Mouse (Mus musculus) retina, postnatal 7 days (tissue): ENCODE data around the gene Csad.
A peak's percentile ranks its signal among the peaks of the same experiment; 100 is the strongest.

Experiments
- DNase-seq: peaks from one replicate; pipeline ENCODE4 v3.0.0-alpha.2; 2012; ENCODE audit warnings: low read depth, low spot score

Csad gene

GRCm38 (mm10) chr15:102204674-102205505, at the start of gene Csad:
Gene Csad, minus strand, starts transcription at chr15:102204724.
- no peak for DNase-seq

- DNase-seq = no peak
Observed at GRCm38 (mm10) chr15:102250521-102250920, 46.0 kb upstream of the Csad start.

GRCm38 (mm10) chr15:102249967-102250366, 45.4 kb upstream of the Csad start:
- no peak for DNase-seq

- no peak for DNase-seq
Observed at GRCm38 (mm10) chr15:102249251-102249691, 44.7 kb upstream of the Csad start.

GRCm38 (mm10) chr15:102248812-102249191, 44.3 kb upstream of the Csad start:
- DNase-seq = no peak

DNA sequence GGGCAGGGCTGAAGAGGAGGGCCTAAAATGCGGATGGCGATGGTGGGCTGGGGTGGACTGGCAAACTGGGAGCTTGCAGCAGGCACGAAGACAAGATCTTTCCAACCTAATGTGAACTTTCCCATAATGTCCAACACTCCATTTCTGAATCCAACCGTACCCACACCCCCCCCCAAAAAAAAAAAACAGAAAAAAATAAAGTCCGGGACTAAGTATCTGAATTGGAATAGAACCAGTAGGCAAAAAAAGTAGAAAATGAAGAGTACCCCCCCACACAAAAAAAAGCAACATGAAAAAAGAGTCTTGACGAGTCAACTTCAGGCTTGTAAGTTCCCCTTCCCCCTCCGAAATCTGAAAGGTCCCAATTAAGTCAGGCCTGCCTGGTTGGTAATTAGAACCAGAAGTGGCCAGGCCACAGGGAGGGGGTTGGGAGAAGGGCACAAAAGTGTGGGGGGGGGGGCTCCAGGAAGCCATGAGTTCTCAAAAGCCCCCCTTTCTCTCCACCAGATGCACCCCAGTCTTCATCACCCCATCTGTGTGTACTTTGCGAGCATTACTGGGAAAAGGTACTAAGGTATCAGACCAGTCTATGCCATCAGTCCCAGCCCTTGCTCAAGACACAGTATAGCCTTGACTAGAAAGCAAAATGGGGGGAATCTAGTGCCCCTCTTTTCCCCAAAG, 43.7 kb upstream of the Csad start:
- DNase-seq = no peak

DNA sequence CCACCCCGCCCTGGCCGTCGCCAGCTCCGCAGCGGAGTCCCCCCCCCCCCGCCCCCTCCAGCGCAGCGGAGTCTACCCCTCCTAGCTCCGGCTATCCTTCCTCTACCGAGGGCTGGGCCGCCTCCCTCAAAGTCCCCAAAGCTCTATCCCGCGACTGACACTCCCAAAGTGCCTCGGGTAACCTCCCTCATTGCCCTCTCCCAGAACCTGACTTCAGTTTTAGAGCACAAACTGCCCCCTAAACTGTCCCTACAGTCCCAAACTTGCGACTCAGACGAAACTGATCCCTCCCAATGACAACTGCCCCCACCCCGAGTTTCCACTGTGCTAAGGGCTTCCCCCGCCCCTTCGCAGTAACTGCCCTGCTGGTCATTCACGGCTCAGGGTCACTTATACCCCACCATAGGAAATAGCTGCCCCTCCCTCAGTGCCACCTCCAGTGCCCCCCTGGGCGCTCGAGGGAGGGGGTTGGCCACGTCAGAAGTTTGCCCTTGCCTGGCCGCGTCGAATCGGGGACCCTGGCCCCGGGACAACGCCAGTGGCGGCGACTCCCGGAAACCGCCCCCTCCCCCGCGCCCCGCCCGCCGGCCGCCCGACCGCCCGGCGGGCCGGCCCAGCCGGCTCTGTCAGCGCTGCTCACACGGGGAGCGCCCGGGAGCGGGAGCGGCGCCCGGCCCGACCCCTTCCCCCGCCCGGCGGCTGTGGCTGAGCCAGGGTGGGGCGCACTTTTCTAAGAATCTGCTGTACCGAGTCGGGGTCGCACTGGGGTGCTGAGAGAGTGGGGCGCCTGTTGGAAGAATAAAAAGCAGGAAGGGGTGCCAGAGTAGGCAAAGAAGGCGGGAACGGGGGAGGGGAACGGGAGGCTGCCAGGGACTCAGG, 43.0 kb upstream of the Csad start:
- no peak for DNase-seq

DNA sequence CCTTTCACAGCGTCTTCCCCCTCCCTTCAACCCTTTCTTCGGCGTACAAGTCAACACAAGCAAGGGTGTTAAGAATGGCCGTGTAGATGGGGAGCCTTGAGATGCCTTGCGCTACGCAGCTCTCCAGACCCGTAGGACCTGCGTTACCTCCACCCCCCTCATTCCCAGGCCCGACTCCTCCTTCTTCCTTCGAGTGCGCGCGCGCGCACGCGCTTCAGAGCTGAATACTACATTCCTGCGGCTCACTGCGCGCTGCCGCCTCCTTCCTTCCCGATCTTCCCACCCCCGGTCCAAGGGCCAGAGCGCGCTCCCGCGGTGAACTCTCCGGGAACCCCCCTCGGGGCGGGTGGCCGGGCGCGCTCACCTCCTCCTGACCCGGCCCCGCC, 42.3 kb upstream of the Csad start:
- peak; percentile 71 for DNase-seq

DNA sequence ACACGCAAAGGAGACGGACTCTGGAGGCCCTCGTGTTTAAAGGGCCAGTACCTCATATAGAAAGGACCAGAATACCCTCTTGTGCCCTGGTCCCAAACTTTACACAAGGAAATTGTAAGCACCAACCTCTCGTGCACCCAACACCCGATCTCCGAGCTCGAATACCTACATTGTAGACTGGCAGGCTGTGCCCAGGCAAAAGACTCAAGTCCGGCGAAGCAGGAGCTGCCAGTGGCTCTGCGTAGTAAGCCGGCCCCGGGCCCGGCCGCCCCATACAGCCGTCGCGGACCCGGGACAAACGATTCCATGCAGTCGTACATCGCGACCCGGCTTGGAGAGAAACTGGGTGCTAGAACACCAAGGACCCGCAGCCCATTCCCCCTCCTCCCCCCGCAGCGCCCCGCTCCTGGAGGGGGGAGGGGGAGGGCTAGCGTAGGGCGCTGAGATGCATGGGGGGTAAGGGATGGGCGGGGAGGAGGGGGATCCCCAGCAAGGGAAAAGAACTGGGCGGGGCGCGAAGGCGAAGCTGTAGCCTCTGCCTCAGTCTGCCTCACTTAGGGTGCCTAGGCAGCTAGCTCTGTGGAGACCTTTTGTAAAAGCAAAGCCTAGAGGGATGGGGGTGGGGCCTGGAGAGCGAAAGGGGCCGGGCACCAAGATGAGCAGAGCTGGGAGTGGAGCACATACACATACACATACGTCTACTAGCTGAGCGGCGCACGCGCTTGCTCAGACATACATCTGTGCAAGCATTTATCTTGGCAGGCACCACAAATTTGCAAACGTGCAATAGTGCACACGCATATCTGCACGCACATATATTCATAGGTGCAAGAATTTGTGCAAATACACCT, 41.6 kb upstream of the Csad start:
- no peak for DNase-seq

DNA sequence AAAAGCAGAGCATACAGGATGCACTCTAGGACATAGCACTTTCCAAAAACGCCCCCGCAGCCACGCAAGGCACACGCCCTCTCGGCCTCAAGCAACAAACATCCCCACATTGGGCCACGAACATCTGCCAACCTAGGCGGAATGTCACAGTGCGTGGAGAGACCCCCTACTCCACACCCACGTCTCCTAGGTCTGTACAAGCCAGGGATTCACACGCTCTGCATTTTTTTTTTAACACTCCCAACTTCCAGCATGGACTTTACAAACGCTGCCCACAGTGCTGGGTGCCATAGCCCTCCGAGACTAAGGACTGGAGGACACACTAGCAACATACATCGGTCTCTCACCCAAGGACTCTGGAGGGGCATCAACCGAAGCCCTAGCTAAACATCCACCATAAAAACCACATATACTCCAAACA, 40.9 kb upstream of the Csad start:
- DNase-seq = no peak

- no peak for DNase-seq
Observed at GRCm38 (mm10) chr15:102244306-102245191, 40.0 kb upstream of the Csad start.

DNA sequence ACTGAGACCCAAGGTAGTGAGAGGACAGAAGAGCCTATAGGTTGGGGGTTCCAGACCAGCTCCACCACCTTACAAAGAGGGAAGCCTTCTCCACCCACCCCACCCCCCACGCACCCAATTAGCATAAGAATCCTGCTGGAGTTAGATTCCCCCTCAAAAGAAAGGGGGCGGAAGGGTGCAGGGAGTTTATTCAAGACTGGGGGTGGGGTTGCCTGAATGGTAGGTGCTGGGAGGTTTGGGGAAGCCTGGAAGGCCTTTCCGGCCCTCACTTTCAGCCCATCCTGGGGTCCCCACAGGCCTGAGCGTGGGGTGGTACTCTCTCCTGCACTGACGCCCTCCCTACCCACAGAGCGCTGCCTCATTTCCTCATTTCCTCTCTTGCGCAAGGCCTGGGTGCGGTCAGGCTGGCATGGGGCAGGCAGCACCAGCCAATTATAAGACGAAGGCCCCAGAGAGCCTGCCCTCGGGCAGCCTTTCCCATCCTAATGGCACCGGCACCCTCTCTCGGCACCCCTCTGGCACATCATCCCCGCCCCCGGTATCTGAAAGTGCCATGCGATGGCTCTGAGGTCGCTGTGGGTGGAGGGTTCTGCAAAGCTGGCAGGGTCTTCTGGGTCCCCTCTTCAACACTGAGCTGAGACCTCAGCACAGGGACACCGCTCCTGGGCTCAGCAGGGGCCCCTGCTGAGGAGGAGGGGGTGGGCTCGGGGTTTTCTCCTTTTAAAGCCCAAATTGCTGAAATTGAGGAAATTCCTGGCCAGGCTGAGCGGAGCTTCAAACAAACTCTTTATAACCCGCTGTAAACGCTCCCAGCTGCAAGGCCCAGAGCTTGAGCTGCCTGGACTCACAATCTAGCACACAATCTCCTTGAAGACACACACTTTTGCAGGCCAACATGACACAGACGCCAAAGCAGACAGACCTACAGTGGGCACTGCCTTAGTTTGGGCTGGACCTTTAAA, 39.0 kb upstream of the Csad start:
- DNase-seq = no peak

- no peak for DNase-seq
Observed at GRCm38 (mm10) chr15:102242404-102243228, 38.1 kb upstream of the Csad start.

GRCm38 (mm10) chr15:102240607-102241006, 36.1 kb upstream of the Csad start:
- no peak for DNase-seq

DNA sequence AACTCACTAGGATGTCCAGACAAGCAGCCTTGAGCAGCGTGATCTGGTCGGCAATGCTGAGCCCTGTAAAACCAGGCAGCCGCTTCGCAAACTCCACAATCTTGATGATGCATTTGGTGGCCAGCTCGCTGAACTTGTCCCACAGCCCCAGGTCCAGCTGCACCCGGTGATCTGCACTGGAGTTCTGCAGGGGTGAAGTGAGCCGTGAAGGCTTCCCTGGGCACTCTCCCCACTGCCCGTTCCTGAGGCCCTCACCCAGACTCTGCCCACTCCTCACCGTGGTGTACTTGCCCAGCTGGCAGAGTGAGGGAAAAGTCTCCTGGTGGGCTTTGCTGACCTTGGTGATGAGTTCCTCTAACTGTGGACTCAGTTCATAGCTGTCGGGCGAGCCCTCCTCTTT, 35.3 kb upstream of the Csad start:
- DNase-seq = no peak

DNA sequence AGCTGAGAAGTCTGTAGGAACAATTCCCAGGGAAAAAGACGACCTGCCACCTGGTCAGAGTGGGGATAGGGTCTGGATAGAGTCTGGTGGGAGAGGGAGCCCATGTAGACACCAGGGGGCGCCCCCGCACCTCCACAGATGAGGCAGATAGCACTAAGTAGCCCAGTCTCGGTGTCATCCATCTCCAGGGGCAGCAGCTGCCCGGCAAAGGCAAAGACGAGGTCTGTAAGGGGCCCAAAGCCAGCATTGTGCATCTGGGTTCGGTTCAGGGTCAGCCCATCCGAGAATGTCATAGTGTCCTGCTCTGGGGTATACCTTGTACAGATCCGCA, 34.7 kb upstream of the Csad start:
- peak; percentile 80 for DNase-seq

GRCm38 (mm10) chr15:102238543-102239259, 34.2 kb upstream of the Csad start:
- no peak for DNase-seq
